Mouse (Mus musculus): ENCODE measurements around the gene Ak5. TPM values are rescaled to one million over a fixed set of nuclear protein-coding genes. Genes with fewer than 3 reads are reported as not detected.

Gene Ak5
- polyA plus RNA-seq, 1 experiment from 2014 or later, result 7.1 TPM

GRCm38 (mm10) chr3:152523315-152523638, 144.9 kb downstream of the Ak5 start:
- no peaks in the 10 kb centered on the region for H3K4me1 ChIP-seq
- H3K36me3 ChIP-seq, result no peaks in the 10 kb centered on the region
- WGBS, result 78% methylated on average over 4 of the region's 4 CpGs
- H3K9me3 ChIP-seq, result no peaks in the 10 kb centered on the region
- ATAC-seq (replicated peaks), result no peak
- H3K9ac ChIP-seq (replicated peaks), result no peak overlapping the region
- H3K27ac ChIP-seq (replicated peaks), result no peak overlapping the region
- H3K4me2 ChIP-seq (replicated peaks), result no peak overlapping the region
- H3K27me3 ChIP-seq, result no peaks in the 10 kb centered on the region
- H3K4me3 ChIP-seq, result no peak overlapping the region

DNA sequence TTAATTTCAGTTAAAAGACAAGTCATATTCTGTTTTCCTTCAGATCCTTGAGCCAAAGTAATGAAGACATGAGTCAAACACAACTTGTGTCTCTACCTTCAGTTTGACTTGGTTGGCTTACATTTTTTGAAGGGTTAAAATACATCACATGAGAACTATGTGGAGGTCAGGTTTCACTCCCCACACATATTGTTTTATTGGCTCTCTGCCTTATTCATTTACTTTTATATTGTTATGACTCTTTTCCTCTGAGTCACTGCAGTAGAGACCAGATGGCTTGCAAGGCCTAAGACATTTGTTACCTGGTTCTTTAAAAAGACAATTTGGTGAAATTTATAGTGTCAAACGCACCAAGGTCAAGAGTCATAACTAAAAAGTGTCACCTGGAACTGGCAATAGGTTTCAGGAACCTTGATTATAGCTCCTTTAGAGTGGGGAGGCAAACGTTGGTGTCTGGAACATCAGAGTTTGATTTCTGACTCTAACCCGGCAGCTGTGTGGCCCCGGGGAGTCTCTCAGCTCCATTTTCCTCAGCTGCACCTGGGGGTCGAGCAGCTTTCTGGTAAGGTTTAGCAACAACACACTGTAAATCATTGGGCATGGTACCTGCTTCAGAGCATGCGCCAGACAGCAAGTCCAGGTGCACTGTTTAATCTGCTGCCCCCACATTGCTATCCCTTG, 145.4 kb downstream of the Ak5 start:
- Histone ChIP-seq H3K27me3 (no peaks in the 10 kb centered on the region), H3K4me1 (no peaks in the 10 kb centered on the region), H3K27ac (replicated peaks) (no peak overlapping the region), H3K9ac (replicated peaks) (no peak overlapping the region), H3K9me3 (no peaks in the 10 kb centered on the region), H3K4me2 (replicated peaks) (no peak overlapping the region), H3K36me3 (no peaks in the 10 kb centered on the region), H3K4me3 (no peak overlapping the region)
- ATAC-seq (replicated peaks), result no peak
- 85% methylated on average over 6 of the region's 6 CpGs for WGBS

DNA sequence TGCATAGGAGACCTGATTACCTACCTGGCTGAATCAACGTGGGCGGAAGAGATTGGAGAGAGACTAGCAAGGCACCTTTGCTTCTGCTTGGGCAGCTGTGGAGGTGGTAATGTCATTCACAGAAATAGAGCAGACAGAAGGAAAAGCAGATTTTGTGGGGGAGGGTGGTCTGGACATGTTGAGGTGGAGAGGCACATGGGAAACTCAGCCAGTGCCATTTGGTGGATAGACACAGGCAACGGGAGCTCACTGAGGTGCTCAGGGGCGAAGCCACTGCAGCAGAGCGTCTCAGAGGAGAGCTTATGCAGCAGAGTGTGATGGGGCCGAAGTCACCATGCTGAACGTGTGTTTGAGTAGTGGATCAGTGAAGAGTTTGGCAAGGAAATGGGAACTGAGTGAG, 147.1 kb downstream of the Ak5 start:
- no peaks in the 10 kb centered on the region for H3K36me3 ChIP-seq
- no peak for ATAC-seq (replicated peaks)
- no peak overlapping the region for H3K4me3 ChIP-seq
- 89% methylated on average over 7 of the region's 7 CpGs for WGBS
- no peaks in the 10 kb centered on the region for H3K27me3 ChIP-seq
- no peak overlapping the region for H3K27ac ChIP-seq (replicated peaks)
- no peak overlapping the region for H3K4me2 ChIP-seq (replicated peaks)
- H3K9me3 ChIP-seq, result no peaks in the 10 kb centered on the region
- no peak overlapping the region for H3K9ac ChIP-seq (replicated peaks)
- peaks cover 11% of the 10 kb centered on the region; the same call in 1 of the 2 replicates for H3K4me1 ChIP-seq

- H3K9ac ChIP-seq (replicated peaks), result no peak overlapping the region
- no peak for ATAC-seq (replicated peaks)
- H3K27ac ChIP-seq (replicated peaks), result no peak overlapping the region
- H3K4me3 ChIP-seq, result no peak overlapping the region
- H3K4me2 ChIP-seq (replicated peaks), result no peak overlapping the region
- no peaks in the 10 kb centered on the region for H3K27me3 ChIP-seq
- no peaks in the 10 kb centered on the region for H3K36me3 ChIP-seq
- 85% methylated on average over 3 of the region's 3 CpGs for WGBS
- peaks cover 14% of the 10 kb centered on the region; the same call in 1 of the 2 replicates for H3K4me1 ChIP-seq
- no peaks in the 10 kb centered on the region for H3K9me3 ChIP-seq
These were observed 148.1 kb downstream of the Ak5 start for GRCm38 (mm10) chr3:152520074-152520473.

GRCm38 (mm10) chr3:152519556-152519955, 148.6 kb downstream of the Ak5 start:
- Histone ChIP-seq H3K4me3 (no peak overlapping the region), H3K9me3 (no peaks in the 10 kb centered on the region), H3K27me3 (no peaks in the 10 kb centered on the region), H3K4me1 (peaks cover 14% of the 10 kb centered on the region; the same call in 1 of the 2 replicates), H3K9ac (replicated peaks) (no peak overlapping the region), H3K36me3 (no peaks in the 10 kb centered on the region), H3K4me2 (replicated peaks) (no peak overlapping the region), H3K27ac (replicated peaks) (no peak overlapping the region)
- ATAC-seq (replicated peaks), result no peak
- 91% methylated on average over 10 of the region's 10 CpGs for WGBS

DNA sequence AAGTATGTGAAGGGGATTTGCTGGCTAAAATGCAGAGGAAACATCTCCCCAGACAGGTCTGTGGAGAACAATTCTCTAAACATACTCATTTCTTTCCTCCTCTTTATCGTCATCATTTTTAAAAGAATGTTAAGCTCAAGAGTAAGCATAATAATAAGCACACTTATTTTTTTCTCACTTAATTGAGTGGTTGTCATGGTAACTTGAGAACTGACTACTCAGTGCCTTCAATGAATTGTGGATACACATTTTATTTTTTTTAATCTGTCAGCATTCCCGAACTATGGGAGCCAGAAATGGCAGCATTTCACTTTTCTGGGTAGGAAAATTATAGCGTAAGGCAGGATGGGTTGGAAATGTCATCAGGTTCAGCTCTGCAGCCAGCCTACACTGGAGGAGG, 151.6 kb downstream of the Ak5 start:
- H3K27me3 ChIP-seq, result no peaks in the 10 kb centered on the region
- no peak overlapping the region for H3K4me2 ChIP-seq (replicated peaks)
- H3K27ac ChIP-seq (replicated peaks), result peak overlapping the region; percentile 73
- no peaks in the 10 kb centered on the region for H3K9me3 ChIP-seq
- H3K4me3 ChIP-seq, result no peak overlapping the region
- no peak overlapping the region for H3K9ac ChIP-seq (replicated peaks)
- H3K36me3 ChIP-seq, result no peaks in the 10 kb centered on the region
- 0 out of 2 replicates have a peak, but pooled peaks have one; percentile 45 for ATAC-seq (replicated peaks)
- 46% methylated on average over 3 of the region's 3 CpGs for WGBS
- H3K4me1 ChIP-seq, result peaks cover 14% of the 10 kb centered on the region; the same call in 1 of the 2 replicates

- H3K36me3 ChIP-seq, result no peaks in the 10 kb centered on the region
- peak overlapping the region; percentile 73 for H3K27ac ChIP-seq (replicated peaks)
- H3K9me3 ChIP-seq, result no peaks in the 10 kb centered on the region
- no peak overlapping the region for H3K4me3 ChIP-seq
- H3K9ac ChIP-seq (replicated peaks), result no peak overlapping the region
- ATAC-seq (replicated peaks), result 0 out of 2 replicates have a peak, but pooled peaks have one; percentile 19
- H3K4me2 ChIP-seq (replicated peaks), result no peak overlapping the region
- H3K27me3 ChIP-seq, result no peaks in the 10 kb centered on the region
- peaks cover 14% of the 10 kb centered on the region; the same call in 1 of the 2 replicates for H3K4me1 ChIP-seq
- WGBS, result 15% methylated on average over 6 of the region's 6 CpGs
These were observed 152.2 kb downstream of the Ak5 start for GRCm38 (mm10) chr3:152515959-152516358.

- no peak overlapping the region for H3K4me3 ChIP-seq
- WGBS, result 84% methylated on average over 2 of the region's 2 CpGs
- no peaks in the 10 kb centered on the region for H3K36me3 ChIP-seq
- peaks cover 14% of the 10 kb centered on the region; the same call in 1 of the 2 replicates for H3K4me1 ChIP-seq
- no peak for ATAC-seq (replicated peaks)
- H3K27me3 ChIP-seq, result no peaks in the 10 kb centered on the region
- H3K27ac ChIP-seq (replicated peaks), result no peak overlapping the region
- H3K9ac ChIP-seq (replicated peaks), result no peak overlapping the region
- no peak overlapping the region for H3K4me2 ChIP-seq (replicated peaks)
- H3K9me3 ChIP-seq, result no peaks in the 10 kb centered on the region
These were observed 155.6 kb downstream of the Ak5 start for GRCm38 (mm10) chr3:152512517-152512916.

DNA sequence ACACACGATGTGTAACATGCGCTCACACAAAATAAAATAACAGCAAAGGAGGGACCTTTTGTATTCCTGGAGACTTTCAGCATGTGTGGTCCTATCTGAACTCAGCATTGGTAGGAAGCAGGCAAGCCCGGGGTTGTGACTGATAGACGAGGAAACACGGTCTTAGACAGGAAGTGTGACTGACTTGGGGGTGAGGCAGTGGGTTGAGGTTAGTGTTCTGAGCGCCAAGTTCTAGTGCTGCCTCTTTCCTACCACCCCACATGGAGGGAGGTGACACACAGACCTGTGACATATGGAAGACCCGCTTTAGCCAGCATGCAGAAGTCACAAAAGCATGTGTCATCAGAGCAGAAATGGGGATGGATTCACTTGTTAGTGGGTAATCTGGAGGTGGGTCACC, 158.9 kb downstream of the Ak5 start:
- WGBS, result 94% methylated on average over 7 of the region's 7 CpGs
- Histone ChIP-seq H3K36me3 (no peaks in the 10 kb centered on the region), H3K27me3 (no peaks in the 10 kb centered on the region), H3K4me2 (replicated peaks) (no peak overlapping the region), H3K9me3 (no peaks in the 10 kb centered on the region), H3K4me1 (no peaks in the 10 kb centered on the region), H3K27ac (replicated peaks) (no peak overlapping the region), H3K9ac (replicated peaks) (no peak overlapping the region), H3K4me3 (no peak overlapping the region)
- ATAC-seq (replicated peaks), result no peak

- Histone ChIP-seq H3K9me3 (no peaks in the 10 kb centered on the region), H3K27me3 (no peaks in the 10 kb centered on the region), H3K4me3 (no peak overlapping the region), H3K4me1 (no peaks in the 10 kb centered on the region), H3K4me2 (replicated peaks) (no peak overlapping the region), H3K9ac (replicated peaks) (no peak overlapping the region), H3K27ac (replicated peaks) (no peak overlapping the region), H3K36me3 (no peaks in the 10 kb centered on the region)
- ATAC-seq (replicated peaks), result 0 out of 2 replicates have a peak, but pooled peaks have one; percentile 38
- 75% methylated on average over 12 of the region's 12 CpGs for WGBS
These were observed 159.7 kb downstream of the Ak5 start for GRCm38 (mm10) chr3:152508419-152508993.

- Histone ChIP-seq H3K27me3 (no peaks in the 10 kb centered on the region), H3K4me3 (no peak overlapping the region), H3K27ac (replicated peaks) (no peak overlapping the region), H3K4me2 (replicated peaks) (no peak overlapping the region), H3K9ac (replicated peaks) (no peak overlapping the region), H3K9me3 (no peaks in the 10 kb centered on the region), H3K4me1 (no peaks in the 10 kb centered on the region), H3K36me3 (no peaks in the 10 kb centered on the region)
- 74% methylated on average over 8 of the region's 8 CpGs for WGBS
- ATAC-seq (replicated peaks), result no peak
These were observed 160.3 kb downstream of the Ak5 start for GRCm38 (mm10) chr3:152507900-152508299.

DNA sequence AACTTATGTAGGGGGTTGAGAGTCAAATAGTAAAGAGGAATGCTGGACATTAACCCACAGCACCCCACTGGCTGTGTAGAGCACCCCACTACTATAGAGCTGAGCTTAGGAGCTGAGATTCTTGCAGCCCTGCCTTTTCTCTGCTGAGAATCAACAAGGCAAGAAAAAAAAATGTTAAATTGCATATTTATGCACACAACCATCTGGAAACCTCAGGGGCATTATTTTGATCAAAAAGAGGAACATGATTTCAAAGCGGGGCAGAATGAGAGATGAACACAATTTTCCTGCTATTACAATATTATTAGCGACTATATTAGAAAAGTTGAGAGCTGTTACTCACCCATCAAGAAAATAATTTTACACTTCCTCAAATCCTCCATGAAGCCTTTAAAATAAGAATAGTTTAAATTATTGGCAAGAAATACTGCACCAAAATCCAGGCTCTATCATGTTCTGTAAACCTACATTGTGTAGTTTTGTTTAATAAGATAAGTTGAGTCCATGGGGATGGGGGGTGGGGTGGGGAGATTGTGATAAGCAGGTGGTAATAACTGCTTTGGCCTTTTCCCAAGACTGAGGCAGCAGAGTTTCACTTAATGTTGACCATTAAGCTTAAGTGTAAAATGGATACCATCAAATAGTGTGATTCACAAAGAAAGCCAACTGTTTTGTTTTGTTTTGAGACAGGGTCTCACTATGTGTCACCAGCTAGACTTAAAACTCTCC, 169.0 kb downstream of the Ak5 start:
- Histone ChIP-seq H3K4me3 (no peak overlapping the region), H3K27me3 (no peaks in the 10 kb centered on the region), H3K4me1 (peaks cover 15% of the 10 kb centered on the region), H3K4me2 (replicated peaks) (no peak overlapping the region), H3K36me3 (no peaks in the 10 kb centered on the region), H3K9me3 (no peaks in the 10 kb centered on the region), H3K9ac (replicated peaks) (no peak overlapping the region), H3K27ac (replicated peaks) (no peak overlapping the region)
- ATAC-seq (replicated peaks), result no peak
- WGBS, result 75% methylated on average over 2 of the region's 2 CpGs
